Mouse (Mus musculus): ENCODE data around the gene Lsm7.

- TF ChIP-seq POLR2A (IDR thresholded peaks at IDR 0.05; ENCODE audit: control insufficient read depth, low read depth, low read length) (no peak), CTCF (IDR thresholded peaks at IDR 0.05; ENCODE audit: control insufficient read depth, insufficient read depth, insufficient replicate concordance, low read depth, low read length) (no peak)
Measured at GRCm38 (mm10) chr10:80895697-80896096, 40.7 kb upstream of the Lsm7 start.

Measured in testis, adult 2 months (tissue).